Mouse (Mus musculus) kidney, embryonic 15.5 days (tissue): ENCODE measurements at regions not wholly inside any gene's neighbourhood (a gene's known extent, or its start where the extent isn't known, plus 50 kb on each side); places are given as distances from the start of the nearest gene placed in this dataset.

ENCODE experiments used
- ATAC-seq: fragments of 200-750 bp; cut with Nextera tagmentation; replicated peaks from 2 replicates; pipeline ENCODE4 v1.8.0; 2017; ENCODE audit warnings: moderate TSS enrichment; ENCODE audit not compliant: low FRiP score
- H3K27ac ChIP-seq: fragments of 300-500 bp; sonication (generic); 2 replicates; pipeline ENCODE4 v1.5.1; 2015; ENCODE audit warnings: mild to moderate bottlenecking, inconsistent platforms
- H3K27me3 ChIP-seq: fragments of 300-500 bp; sonication (generic); 2 replicates; pipeline ENCODE4 v1.6.1; 2015; ENCODE audit warnings: inconsistent platforms
- H3K36me3 ChIP-seq: fragments of 300-500 bp; sonication (generic); 2 replicates; pipeline ENCODE4 v1.6.1; 2015; ENCODE audit warnings: inconsistent platforms
- H3K4me1 ChIP-seq: fragments of 300-500 bp; sonication (generic); 2 replicates; pipeline ENCODE4 v1.6.1; 2015; ENCODE audit warnings: inconsistent platforms
- H3K4me2 ChIP-seq: fragments of 300-500 bp; sonication (generic); 2 replicates; pipeline ENCODE4 v1.6.1; 2015; ENCODE audit warnings: moderate library complexity, mild to moderate bottlenecking, inconsistent platforms
- H3K4me3 ChIP-seq: fragments of 300-500 bp; sonication (generic); replicated peaks from 2 replicates; pipeline ENCODE4 v1.5.1; 2015; ENCODE audit warnings: mild to moderate bottlenecking, inconsistent platforms
- H3K9ac ChIP-seq: fragments of 300-500 bp; sonication (generic); 2 replicates; pipeline ENCODE4 v1.6.1; 2015; ENCODE audit warnings: mild to moderate bottlenecking, inconsistent platforms
- H3K9me3 ChIP-seq: fragments of 300-500 bp; sonication (generic); replicated peaks from 2 replicates; pipeline ENCODE4 v1.6.1; 2016; ENCODE audit warnings: inconsistent platforms
- WGBS: fragments of 180-500 bp; shearing (Covaris S2); methylation state at CpG from one replicate; pipeline ENCODE4 v1.1.7; 2015; ENCODE audit warnings: mixed read lengths; 5-methylcytosine and 5-hydroxymethylcytosine counted together

GRCm38 (mm10) chr17:68172838-68173237, 100.8 kb upstream of the L3mbtl4 start:
- Histone ChIP-seq H3K4me2 (no peak overlapping the region), H3K4me3 (no peak overlapping the region), H3K27ac (no peak overlapping the region), H3K36me3 (no peaks in the 10 kb centered on the region), H3K9ac (no peak overlapping the region), H3K27me3 (no peaks in the 10 kb centered on the region), H3K9me3 (no peaks in the 10 kb centered on the region), H3K4me1 (no peaks in the 10 kb centered on the region)
- no peak for ATAC-seq
- 92% methylated on average over 7 of the region's 7 CpGs for WGBS

GRCm38 (mm10) chr17:68176611-68177165, 96.9 kb upstream of the L3mbtl4 start:
- Histone ChIP-seq H3K9me3 (no peaks in the 10 kb centered on the region), H3K4me2 (no peak overlapping the region), H3K4me1 (no peaks in the 10 kb centered on the region), H3K4me3 (no peak overlapping the region), H3K27me3 (no peaks in the 10 kb centered on the region), H3K27ac (no peak overlapping the region), H3K36me3 (no peaks in the 10 kb centered on the region), H3K9ac (no peak overlapping the region)
- WGBS: 58% methylated on average over 9 of the region's 9 CpGs
- ATAC-seq: no peak

GRCm38 (mm10) chr17:68177835-68178234, 95.8 kb upstream of the L3mbtl4 start:
- H3K4me1 ChIP-seq: no peaks in the 10 kb centered on the region
- H3K9ac ChIP-seq: no peak overlapping the region
- H3K4me2 ChIP-seq: no peak overlapping the region
- 27% methylated on average over 2 of the region's 2 CpGs for WGBS
- no peak overlapping the region for H3K4me3 ChIP-seq
- H3K36me3 ChIP-seq: no peaks in the 10 kb centered on the region
- no peaks in the 10 kb centered on the region for H3K9me3 ChIP-seq
- ATAC-seq: no peak
- no peak overlapping the region for H3K27ac ChIP-seq
- no peaks in the 10 kb centered on the region for H3K27me3 ChIP-seq

GRCm38 (mm10) chr17:68185385-68185784, 88.2 kb upstream of the L3mbtl4 start:
- Histone ChIP-seq H3K4me3 (no peak overlapping the region), H3K9me3 (no peaks in the 10 kb centered on the region), H3K36me3 (no peaks in the 10 kb centered on the region), H3K4me2 (no peak overlapping the region), H3K27ac (no peak overlapping the region), H3K9ac (no peak overlapping the region), H3K27me3 (no peaks in the 10 kb centered on the region), H3K4me1 (no peaks in the 10 kb centered on the region)
- WGBS: 33% methylated on average over 2 of the region's 2 CpGs
- ATAC-seq: no peak

- no peak for ATAC-seq
- Histone ChIP-seq H3K9ac (no peak overlapping the region), H3K4me3 (no peak overlapping the region), H3K4me1 (no peaks in the 10 kb centered on the region), H3K4me2 (no peak overlapping the region), H3K9me3 (no peaks in the 10 kb centered on the region), H3K27me3 (no peaks in the 10 kb centered on the region), H3K36me3 (no peaks in the 10 kb centered on the region), H3K27ac (no peak overlapping the region)
- WGBS: 84% methylated on average over 4 of the region's 4 CpGs
Observed at GRCm38 (mm10) chr17:68189888-68190287, 83.7 kb upstream of the L3mbtl4 start.

GRCm38 (mm10) chr17:68205545-68205944, 68.1 kb upstream of the L3mbtl4 start:
- no peaks in the 10 kb centered on the region for H3K36me3 ChIP-seq
- ATAC-seq: no peak
- H3K27me3 ChIP-seq: no peaks in the 10 kb centered on the region
- 0 out of 2 replicates have a peak, but pooled peaks cover 2% of the 10 kb centered on the region for H3K4me1 ChIP-seq
- WGBS: 88% methylated on average over 4 of the region's 4 CpGs
- no peak overlapping the region for H3K4me3 ChIP-seq
- no peak overlapping the region for H3K4me2 ChIP-seq
- H3K9me3 ChIP-seq: no peaks in the 10 kb centered on the region
- no peak overlapping the region for H3K27ac ChIP-seq
- H3K9ac ChIP-seq: no peak overlapping the region

GRCm38 (mm10) chr17:68208837-68209236, 64.8 kb upstream of the L3mbtl4 start:
- WGBS: 13% methylated on average over 2 of the region's 2 CpGs
- no peaks in the 10 kb centered on the region for H3K36me3 ChIP-seq
- H3K9ac ChIP-seq: no peak overlapping the region
- H3K4me1 ChIP-seq: peaks cover 7% of the 10 kb centered on the region; the same call in 1 of the 2 replicates
- H3K4me2 ChIP-seq: no peak overlapping the region
- H3K27ac ChIP-seq: no peak overlapping the region
- ATAC-seq: no peak
- no peaks in the 10 kb centered on the region for H3K9me3 ChIP-seq
- no peaks in the 10 kb centered on the region for H3K27me3 ChIP-seq
- no peak overlapping the region for H3K4me3 ChIP-seq

GRCm38 (mm10) chr17:68210313-68211254, 63.0 kb upstream of the L3mbtl4 start:
- Histone ChIP-seq H3K4me1 (peaks cover 7% of the 10 kb centered on the region; the same call in 1 of the 2 replicates), H3K4me3 (peak overlapping the region; percentile 21)
- ATAC-seq: peak; percentile 85

GRCm38 (mm10) chr17:68218246-68218645, 55.4 kb upstream of the L3mbtl4 start:
- Histone ChIP-seq H3K36me3 (no peaks in the 10 kb centered on the region), H3K9me3 (0 out of 2 replicates have a peak, but pooled peaks cover 3% of the 10 kb centered on the region), H3K27ac (no peak overlapping the region), H3K4me3 (no peak overlapping the region), H3K4me1 (no peaks in the 10 kb centered on the region), H3K9ac (no peak overlapping the region), H3K4me2 (no peak overlapping the region), H3K27me3 (no peaks in the 10 kb centered on the region)
- ATAC-seq: no peak
- WGBS: 78% methylated on average over 4 of the region's 4 CpGs

More at GRCm38 (mm10) chr17:68210313-68211254, 63.0 kb upstream of the L3mbtl4 start:
- Histone ChIP-seq H3K36me3 (no peaks in the 10 kb centered on the region), H3K4me2 (peak overlapping the region; percentile 50), H3K9me3 (no peaks in the 10 kb centered on the region), H3K9ac (no peak overlapping the region), H3K27me3 (no peaks in the 10 kb centered on the region), H3K27ac (no peak overlapping the region)
- 12% methylated on average over 14 of the region's 14 CpGs for WGBS

- H3K4me2 ChIP-seq: no peak overlapping the region
- 93% methylated on average over 3 of the region's 3 CpGs for WGBS
Observed at GRCm38 (mm10) chr17:68223170-68223569, 50.4 kb upstream of the L3mbtl4 start.

More at GRCm38 (mm10) chr17:68223170-68223569, 50.4 kb upstream of the L3mbtl4 start:
- Histone ChIP-seq H3K27ac (no peak overlapping the region), H3K4me1 (no peaks in the 10 kb centered on the region), H3K36me3 (no peaks in the 10 kb centered on the region), H3K9me3 (0 out of 2 replicates have a peak, but pooled peaks cover 3% of the 10 kb centered on the region), H3K27me3 (no peaks in the 10 kb centered on the region), H3K9ac (no peak overlapping the region), H3K4me3 (no peak overlapping the region)
- ATAC-seq: no peak
